Mouse (Mus musculus) ES-Bruce4 (cell line): ENCODE measurements around the gene Rabl3.

ENCODE experiments used
- CTCF ChIP-seq: IDR thresholded peaks from one replicate; pipeline ENCODE4 v1.8.1; 2011; ENCODE audit warnings: low read depth, low read length
- EP300 ChIP-seq: IDR thresholded peaks from 2 replicates; pipeline ENCODE4 v1.6.1; 2011; ENCODE audit warnings: low read depth, low read length; ENCODE audit not compliant: insufficient read depth
- POLR2A ChIP-seq: IDR thresholded peaks from one replicate; pipeline ENCODE4 v1.8.1; 2011; ENCODE audit warnings: low read length; ENCODE audit not compliant: insufficient read depth

- TF ChIP-seq CTCF (no peak), POLR2A (no peak), EP300 (no peak)
Measured at GRCm38 (mm10) chr16:37495017-37495416, 44.7 kb upstream of the Rabl3 start.
